15 mouse cellular contexts compared by ENCODE assay signal in the genomic region with DNA sequence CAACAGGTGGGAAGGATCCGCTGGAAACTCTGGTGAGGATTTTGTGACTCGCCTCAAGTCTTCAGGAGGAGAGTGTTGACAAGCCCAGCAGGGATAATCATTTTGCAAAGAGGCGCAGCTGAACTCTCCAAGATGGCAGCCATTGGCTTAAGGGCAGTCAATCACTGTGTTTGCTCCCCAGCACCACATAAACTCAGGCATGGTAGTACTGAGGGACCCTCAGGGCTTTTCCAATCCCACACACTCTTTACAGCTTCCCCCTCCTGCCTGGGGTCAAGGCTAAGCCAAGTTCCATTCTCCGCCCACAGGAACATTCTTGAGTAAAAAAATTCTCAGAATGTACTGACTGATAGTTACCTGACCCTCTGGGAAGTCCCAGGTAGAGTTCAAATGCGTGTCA.
"Had no signal": no experiment of that assay in that cellular context is flagged by ENCODE, and none has a peak within 500 bp of the region (broad histone marks: within the 10 kb centered on the region; RNA-seq: fewer than 3 reads in every experiment).

No protein-coding gene starts in this region.

- H3K9ac ChIP-seq: neural tube, embryonic 13.5 days; neural tube, embryonic 15.5 days; stomach, embryonic 15.5 days had no signal

- H3K4me1 ChIP-seq: neural tube, embryonic 13.5 days; stomach, embryonic 15.5 days had no signal

- H3K4me2 ChIP-seq: neural tube, embryonic 13.5 days; neural tube, embryonic 15.5 days; stomach, embryonic 15.5 days had no signal

- H3K36me3 ChIP-seq: neural tube, embryonic 13.5 days; neural tube, embryonic 15.5 days; stomach, embryonic 15.5 days had no signal

- H3K27ac ChIP-seq: neural tube, embryonic 13.5 days; neural tube, embryonic 15.5 days; stomach, embryonic 15.5 days; stomach, postnatal 0 days had no signal

- H3K9me3 ChIP-seq: neural tube, embryonic 13.5 days; neural tube, embryonic 15.5 days; stomach, embryonic 15.5 days had no signal

- H3K27me3 ChIP-seq: neural tube, embryonic 13.5 days; neural tube, embryonic 15.5 days; stomach, embryonic 15.5 days had no signal

- DNase-seq: retina, postnatal 1 day; right cerebral cortex, adult 18-20 months; right cerebral cortex, postnatal 14 days; right cerebral cortex, postnatal 25 days; right cerebral cortex, postnatal 4 days; spleen, adult 18-20 months; thymus, adult 18-20 months; thymus, adult 2 months; thymus, postnatal 25 days; thymus, postnatal 36 days; thymus, postnatal 4 days had no signal

- H3K4me3 ChIP-seq: neural tube, embryonic 13.5 days; neural tube, embryonic 15.5 days; stomach, embryonic 15.5 days had no signal
